Mouse (Mus musculus): ENCODE measurements around the gene Gli3.

The Gli3 gene

GRCm38 (mm10) chr13:15741771-15742170, 278.7 kb downstream of the Gli3 start:
- DNase-seq = peak; percentile 54

- DNase-seq = no peak
Measured at GRCm38 (mm10) chr13:15742308-15742707, 279.3 kb downstream of the Gli3 start.

- DNase-seq = no peak
Measured at GRCm38 (mm10) chr13:15742777-15743176, 279.7 kb downstream of the Gli3 start.

GRCm38 (mm10) chr13:15758835-15759632, 296.0 kb downstream of the Gli3 start:
- peak; percentile 38 for DNase-seq

GRCm38 (mm10) chr13:15759633-15760441, 296.8 kb downstream of the Gli3 start:
- no peak for DNase-seq

GRCm38 (mm10) chr13:15762291-15762690, 299.3 kb downstream of the Gli3 start:
- DNase-seq = no peak

- DNase-seq = no peak
Measured at GRCm38 (mm10) chr13:15762901-15763417, 299.9 kb downstream of the Gli3 start.

GRCm38 (mm10) chr13:15777624-15778023, 314.6 kb downstream of the Gli3 start:
- DNase-seq = no peak

All from kidney, adult 11 months (tissue).